Mouse (Mus musculus) left cerebral cortex, postnatal 4 days (tissue): Measurements from ENCODE around the gene Kcnd3. TPM values are rescaled to one million over a fixed set of nuclear protein-coding genes. Genes with fewer than 3 reads are reported as not detected.
A peak's percentile ranks its signal among the peaks of the same experiment; 100 is the strongest.

Experiments
- DNase-seq: peaks from one replicate; pipeline ENCODE4 v3.0.0-alpha.2; 2022
- intact Hi-C: fragments of 180-260 bp; cut with DNase I; formaldehyde crosslinking; loops from one replicate; pipeline ENCODE4 v1.15.1; 2025
- total RNA-seq, 2 experiments: library from RNA; stranded (reverse); gene quantifications; 2 replicates each; pipeline ENCODE4 v1.2.3; 2021

Gene Kcnd3
- total RNA-seq, 2 experiments from 2014 or later = 35.8 to 41.2 TPM

DNA sequence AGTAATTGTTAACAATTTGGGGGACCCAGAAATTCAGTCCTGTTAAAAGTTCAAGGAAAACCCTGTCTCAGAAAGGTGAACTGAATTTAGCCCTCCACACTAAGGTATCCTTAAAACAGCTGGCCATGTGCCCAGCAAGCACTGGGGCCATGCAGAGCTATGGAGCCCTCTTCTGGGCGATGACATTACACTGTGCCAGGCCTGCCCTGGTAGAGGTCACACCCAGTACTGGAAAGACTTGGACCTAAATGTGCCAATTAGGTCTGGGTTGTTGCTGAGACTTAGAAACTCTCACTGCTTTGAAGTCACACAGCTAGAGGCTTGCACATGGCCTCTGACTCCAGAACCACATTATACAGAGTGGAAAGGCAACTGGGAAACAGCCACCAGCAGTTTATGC lies 190.1 kb downstream of the Kcnd3 start:
- intact Hi-C loops = no loop called here
- peak; percentile 66 for DNase-seq

DNA sequence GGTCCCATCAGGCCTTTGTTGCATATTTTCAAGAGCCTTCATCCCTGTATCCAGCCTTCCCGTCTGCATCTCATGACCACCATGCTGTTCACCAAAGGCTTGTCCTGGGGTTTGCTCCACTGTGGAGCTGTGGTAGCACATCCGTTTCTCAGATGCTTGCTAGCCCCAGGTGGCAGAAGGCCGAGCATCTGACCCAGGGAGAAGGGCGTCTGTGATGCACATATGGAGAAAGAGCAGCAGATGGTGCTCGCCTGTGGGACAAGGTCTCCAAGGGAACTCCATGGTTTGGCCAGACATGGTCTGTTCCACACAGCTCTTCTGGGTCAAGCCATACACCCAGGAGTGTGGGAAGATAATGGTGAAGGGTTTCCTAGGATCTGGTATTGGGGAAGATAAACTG lies 191.4 kb downstream of the Kcnd3 start:
- DNase-seq = peak; percentile 61
- intact Hi-C loops = no loop called here

DNA sequence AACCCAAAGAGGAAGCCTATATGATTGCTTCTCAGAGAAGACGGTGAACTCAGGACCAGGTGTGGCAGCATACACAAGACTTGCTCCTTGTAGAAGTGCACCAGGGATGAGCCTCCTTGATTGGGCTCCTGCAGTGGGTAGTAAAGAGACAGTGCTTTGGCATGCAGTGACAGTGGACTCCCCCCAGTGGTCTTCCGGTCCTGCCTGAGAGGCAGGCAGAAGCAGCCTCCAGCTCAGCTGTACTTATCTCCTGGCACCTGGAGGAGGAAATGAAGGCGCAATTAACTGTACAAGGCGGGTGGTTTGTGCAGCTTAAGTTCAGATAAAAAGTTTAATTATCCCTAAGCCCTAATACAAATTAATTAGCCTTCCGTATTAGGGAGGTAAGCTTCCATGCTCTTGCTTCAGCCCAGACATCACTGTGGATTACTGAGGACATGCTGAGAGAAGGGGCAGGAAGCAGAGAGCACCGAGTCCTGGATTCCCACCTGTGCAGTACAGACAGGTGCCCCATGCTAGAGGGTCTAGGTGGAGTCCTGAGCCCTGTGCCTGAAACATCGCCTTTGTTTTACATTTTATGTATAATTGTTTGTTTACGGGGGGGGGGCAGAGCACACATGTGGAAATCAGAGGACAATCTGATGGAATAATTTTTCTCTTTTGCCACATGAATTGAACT lies 196.9 kb downstream of the Kcnd3 start:
- intact Hi-C loops = no loop called here
- no peak for DNase-seq

DNA sequence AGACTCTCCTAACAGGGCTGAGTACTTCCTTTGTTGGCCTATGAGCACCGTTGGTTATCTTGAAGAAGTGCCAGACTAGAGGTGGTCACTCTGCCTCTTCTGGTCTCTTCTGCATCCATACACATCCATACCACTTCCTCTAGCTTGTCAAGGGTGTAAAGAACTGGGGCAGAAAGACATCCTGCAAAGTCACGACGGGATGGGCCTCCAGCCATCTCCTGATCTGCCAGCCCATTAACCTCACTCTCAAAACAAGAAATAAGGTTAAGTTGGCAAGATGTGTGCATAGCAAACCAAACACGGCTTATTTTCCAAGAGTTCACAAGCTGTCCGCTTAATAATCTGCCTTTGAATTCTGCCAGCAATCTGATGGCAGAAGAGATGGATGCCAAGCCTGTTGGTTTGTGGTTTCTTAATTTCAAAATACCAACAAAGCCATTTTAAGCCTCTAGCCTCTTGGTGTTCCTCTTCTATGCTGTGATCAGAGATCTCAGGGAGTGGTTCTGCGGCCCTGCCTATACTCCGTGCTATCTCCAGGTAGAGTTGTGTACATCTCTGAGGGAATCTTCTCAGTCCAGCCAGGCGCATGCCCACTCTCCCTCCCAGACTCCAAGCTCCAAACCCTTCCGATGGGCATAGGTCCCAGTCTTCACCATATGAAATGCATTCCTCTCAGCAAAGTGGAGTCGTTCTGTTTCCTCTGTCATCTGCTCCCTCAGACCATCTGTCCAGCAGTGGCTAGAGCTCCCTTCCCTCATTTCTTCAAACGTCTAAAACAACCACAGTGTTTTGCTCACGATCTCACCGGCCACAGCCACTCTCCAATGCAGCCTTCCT lies 201.6 kb downstream of the Kcnd3 start:
- DNase-seq = peak; percentile 76
- intact Hi-C loops = loop anchor here (10.0 kb wide), 1 partner anchor 199 kb away; the partner anchor contains the start of gene Kcnd3

DNA sequence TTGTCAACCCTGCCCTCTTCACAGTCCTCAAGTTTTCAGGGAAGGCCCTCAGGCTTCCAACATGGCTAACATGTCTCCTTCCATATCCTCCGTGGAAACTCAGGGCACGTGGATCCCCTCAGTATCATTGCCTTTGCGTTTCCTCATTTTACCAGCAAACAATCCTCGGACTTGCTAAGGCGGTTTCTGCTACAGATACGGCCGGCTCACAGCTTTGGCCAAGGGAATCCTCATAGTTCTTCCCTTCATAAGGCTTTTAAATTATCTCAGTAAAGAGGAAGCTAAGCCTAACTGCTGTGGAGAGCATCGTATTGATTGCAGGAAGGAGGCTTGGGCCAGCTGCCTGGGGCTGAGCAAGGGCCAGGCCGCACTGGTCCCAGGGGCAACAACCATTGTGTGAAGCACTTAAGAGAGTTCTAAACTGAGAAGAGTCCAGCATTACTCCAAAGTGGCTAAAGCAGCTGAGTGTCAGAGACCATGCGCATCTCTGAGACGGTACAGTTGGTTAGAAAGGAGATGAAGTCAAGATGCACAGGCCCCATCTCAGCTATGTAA lies 203.0 kb downstream of the Kcnd3 start:
- DNase-seq = no peak
- intact Hi-C loops = loop anchor here (10.0 kb wide), 1 partner anchor 200 kb away; the partner anchor contains the start of gene Kcnd3

DNA sequence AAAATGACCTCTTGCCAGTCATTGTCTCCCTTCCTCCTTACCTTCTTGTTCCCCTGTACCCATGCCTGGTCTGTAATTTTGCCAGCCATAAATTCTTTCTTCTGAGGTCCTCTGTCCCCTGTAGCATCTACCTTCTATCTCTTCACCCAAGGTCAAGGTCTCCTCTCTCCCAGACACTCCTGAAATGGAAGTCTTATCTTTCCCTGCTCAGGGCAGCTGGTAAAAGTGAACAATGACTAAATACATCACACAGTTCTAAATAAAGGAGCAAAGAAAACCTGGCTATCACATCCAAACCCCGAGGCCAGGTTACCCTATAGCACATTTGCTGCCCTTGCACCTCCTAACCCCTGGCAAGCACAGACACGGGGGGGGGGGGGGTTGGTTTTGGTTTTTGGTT lies 208.4 kb downstream of the Kcnd3 start:
- intact Hi-C loops = loop anchor here (10.0 kb wide), 1 partner anchor 576 kb away; no protein-coding TSS in a partner anchor
- DNase-seq = no peak

DNA sequence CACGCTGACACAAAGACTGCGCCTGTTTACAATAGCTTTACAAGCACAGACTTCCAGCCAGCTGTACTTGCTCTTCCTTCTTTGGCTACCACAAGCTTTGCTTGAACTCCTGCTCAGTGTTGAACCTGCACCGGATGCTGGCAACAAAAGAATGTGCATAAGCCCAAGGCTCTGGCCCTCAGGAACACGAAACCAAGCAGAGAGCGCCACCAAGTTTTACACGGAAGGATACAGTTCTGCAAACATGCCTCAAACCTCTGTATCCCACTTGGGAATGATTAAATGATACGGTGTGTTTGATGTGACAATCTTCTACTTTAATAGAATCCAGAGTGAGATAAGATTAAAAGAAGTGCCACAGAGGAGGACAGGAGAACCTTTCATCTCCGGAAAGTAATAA lies 210.9 kb downstream of the Kcnd3 start:
- DNase-seq = no peak
- intact Hi-C loops = loop anchor here (10.0 kb wide), 1 partner anchor 578 kb away; no protein-coding TSS in a partner anchor

DNA sequence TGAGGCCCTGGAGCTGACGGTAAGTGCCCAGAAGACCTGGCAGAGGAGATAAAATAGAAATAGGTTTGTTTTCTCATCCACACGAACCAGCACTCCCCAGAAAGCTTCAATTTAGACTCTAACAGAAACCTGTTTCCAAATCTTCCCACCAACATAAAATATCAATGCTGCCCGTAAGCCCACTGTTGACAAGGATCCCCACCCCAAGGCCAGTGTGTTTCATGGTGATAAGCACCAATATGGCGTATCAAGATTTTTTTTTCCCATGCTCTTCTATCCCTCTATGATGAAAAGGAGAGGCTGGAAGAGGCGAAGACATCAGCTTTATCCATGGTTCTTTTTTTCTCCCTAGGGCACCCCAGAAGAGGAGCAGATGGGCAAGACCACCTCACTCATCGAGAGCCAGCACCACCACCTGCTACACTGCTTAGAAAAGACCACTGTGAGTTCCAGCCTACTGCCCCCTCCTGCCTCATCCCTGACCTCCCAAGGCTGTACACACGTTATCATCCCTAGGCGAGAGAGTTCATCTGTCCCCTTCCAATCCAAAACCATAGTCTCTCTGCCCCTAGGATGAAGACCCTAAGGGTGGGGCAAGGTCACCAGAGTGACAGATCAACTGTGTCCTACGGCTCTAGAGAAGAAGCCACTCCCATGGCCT lies 213.1 kb downstream of the Kcnd3 start:
- intact Hi-C loops = loop anchor here (10.0 kb wide), 1 partner anchor 580 kb away; no protein-coding TSS in a partner anchor

DNA sequence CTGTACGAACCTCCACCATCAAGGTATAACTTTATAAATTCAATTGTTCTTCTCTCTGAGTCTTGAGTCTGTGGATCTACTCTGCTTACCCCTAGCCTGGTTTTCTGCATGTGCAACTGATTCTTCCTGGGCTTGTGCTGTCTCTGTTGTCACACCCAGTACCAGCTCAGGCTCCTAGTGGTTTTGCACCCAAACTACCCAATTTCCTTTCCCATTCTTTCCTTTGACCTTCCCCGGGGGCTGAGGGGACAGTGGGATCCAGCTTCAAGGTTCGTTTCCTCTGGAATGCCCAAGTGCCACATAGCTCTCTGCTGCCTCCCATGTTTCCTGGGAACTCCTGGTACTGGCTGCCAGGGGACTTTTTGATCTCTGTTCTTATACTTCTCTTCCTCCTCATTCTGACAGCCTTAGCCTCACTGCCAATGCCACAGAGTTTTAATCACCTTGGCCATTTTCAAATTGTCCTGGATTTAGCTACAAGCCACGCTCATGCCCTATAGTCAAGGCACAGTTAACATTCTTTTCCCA lies 214.9 kb downstream of the Kcnd3 start:
- DNase-seq = no peak
- intact Hi-C loops = loop anchor here (10.0 kb wide), 1 partner anchor 582 kb away; no protein-coding TSS in a partner anchor

More for the DNA sequence above, 213.1 kb downstream of the Kcnd3 start:
- DNase-seq = no peak

DNA sequence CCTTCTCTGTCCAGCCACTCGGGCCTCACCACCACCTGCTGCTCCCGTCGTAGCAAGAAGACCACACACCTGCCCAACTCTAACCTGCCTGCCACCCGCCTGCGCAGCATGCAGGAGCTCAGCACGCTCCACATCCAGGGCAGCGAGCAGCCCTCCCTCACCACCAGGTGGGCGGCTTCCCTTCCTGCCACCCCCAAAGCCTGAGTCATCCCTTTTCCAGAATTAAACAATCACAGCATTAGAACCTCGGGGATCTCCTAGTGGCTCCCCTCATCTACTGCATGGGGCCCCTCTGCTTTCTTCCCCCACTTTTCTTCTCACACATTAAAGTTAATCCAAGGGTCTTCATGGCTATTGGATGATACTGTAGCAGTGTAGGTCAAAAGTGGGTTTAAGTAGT lies 216.0 kb downstream of the Kcnd3 start:
- intact Hi-C loops = loop anchor here (10.0 kb wide), 1 partner anchor 583 kb away; no protein-coding TSS in a partner anchor
- DNase-seq = no peak

DNA sequence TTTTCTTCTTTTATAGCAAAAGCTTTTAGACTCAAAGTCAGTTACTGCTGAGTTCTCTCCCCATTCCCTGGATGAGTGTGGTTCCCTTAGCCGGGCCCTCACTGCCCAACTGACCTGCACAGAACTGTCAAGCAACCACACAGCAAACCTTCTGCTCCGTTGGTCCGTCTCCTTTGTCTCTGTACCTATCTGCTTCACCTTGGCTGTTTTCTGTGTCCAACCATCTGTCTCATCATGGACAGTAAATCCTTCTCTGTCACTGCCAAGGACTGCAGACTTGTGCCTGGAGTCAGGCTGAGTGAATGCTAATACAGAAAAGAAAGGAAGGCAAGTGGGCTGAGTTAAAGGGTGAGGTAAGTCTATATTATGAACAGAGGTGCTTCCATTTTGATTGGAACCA lies 217.6 kb downstream of the Kcnd3 start:
- DNase-seq = no peak
- intact Hi-C loops = loop anchor here (5.0 to 10.0 kb wide), 2 partner anchors 233 to 585 kb away; no protein-coding TSS in a partner anchor

DNA sequence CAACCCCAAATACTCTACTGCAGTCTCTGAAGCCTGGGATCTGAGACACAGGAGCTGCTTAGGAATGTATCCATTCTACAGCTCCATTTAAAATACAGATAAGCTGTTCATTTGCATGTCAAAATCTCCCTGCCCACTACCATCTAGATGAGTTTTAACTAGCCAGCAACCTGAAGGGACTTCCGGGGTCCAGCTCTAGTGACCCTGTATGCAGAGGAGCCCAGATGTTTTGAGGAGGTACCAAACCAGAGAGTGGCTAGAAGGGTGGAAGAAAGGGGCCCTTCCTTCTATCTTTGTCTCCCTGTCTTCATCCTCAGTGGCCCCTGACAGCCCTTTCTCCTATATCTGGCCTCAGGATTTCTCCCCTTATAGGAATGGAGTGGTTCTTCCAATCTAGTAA lies 218.7 kb downstream of the Kcnd3 start:
- intact Hi-C loops = loop anchor here (5.0 kb wide), 1 partner anchor 232 kb away; no protein-coding TSS in a partner anchor
- no peak for DNase-seq

DNA sequence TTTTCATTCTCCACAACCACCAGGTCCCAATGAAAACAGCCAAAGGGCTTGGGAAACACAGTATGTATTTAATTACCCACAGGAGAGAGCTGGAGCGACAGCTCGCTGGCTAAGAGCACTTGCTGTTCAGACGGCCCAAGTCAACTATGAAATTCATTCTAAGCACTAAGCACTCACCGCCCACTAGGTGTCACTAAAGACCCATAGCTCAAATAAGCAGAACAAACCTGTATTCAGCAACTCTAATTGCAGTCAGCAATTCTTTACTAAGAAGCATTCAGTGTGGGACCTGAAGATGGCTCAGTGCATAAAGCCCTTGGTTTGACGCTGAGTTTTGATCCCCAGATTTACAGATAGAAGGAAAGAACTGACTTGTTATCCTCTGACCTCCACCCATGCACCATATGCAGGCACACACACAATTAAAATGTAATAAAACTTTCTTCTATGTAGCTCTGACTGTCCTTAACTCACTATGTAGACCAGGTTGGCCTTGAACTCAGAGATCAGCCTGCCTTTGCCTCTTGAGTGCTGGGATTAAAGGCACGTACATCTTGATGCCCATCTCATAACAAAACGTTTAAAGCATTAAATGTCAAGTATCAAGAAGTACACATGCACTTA lies 222.6 kb downstream of the Kcnd3 start:
- intact Hi-C loops = loop anchor here (5.0 kb wide), 1 partner anchor 228 kb away; no protein-coding TSS in a partner anchor

DNA sequence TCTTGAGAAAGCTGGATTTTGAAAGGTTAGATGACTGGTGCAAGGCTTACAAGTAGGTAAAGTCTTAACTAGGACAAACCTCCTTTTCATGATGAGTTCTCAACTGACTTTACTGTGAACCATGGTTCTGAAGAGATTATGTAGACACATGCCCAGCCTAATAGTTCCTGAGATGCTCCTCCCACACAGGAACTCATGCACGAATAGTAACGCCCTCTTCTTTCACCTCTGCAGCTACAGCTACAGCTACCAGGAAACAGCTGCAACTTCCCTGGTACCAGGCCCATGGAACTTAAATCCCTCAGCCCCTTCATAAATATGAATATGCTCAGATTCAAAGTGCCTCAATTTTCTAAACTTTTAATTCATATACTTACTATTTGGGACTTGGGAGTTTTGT lies 223.8 kb downstream of the Kcnd3 start:
- no peak for DNase-seq
- intact Hi-C loops = no loop called here

More for the DNA sequence above, 222.6 kb downstream of the Kcnd3 start:
- peak; percentile 61 for DNase-seq

DNA sequence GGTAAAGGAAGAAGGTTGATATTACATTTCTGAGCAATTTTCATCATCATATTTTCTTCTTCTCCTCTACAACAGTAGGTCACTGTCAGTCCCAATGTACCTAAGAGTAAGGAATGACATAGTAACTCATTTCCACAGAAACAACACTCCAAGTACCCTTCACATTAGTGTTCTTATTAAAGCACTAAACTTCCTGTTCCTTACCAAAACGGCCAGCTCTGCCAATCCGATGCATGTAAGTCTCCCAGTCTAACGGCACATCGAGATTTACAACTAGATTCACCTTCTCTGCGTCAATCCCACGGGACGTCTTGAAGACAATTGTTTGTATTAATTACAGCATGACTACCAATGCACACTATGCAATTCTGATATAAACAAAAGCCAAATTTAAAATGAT lies 228.2 kb downstream of the Kcnd3 start:
- no peak for DNase-seq
- intact Hi-C loops = no loop called here

DNA sequence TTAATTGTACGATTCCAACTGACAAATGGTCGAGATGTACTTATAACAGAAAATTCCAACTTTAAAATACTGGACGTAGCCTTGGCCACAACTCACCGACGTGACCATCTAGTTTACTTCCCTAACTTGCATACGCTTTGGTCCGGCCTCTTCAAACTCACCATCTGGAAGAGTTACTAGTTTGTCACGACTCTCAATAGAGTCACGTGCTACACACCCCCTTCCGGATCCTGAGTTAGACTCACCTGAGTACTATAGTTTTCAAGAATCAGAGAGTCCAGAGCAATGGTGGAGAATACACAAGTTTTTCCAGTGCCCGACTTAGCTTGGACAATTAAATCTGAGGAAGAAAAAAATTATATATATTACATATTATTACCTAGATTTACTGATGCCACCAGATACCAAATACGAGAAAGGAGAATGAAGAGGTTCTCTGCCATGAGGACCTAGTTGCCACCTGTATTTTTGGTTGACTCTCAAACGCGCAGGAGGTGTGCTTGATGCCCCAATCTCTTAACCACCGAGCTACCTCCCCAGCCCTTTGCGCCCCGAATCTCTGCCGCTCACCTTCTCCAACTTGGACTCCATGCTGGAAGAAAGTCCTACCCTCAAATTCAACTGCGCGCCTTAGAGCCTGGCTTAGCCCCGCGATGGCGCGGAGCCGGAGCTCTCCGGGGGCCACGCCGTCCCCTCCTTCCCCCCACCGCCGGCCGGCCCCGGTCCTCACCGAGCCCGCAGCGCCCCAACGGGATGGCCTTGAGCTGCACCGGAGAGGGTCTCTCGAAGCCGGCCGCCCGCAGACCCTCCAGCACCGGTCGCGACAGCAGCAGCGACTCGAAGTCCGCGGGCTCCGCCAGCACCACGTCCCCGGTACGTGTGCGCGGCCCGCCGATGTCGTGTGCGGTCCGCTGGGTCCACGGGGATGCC lies 234.5 kb downstream of the Kcnd3 start:
- intact Hi-C loops = loop anchor here (5.0 kb wide), 2 partner anchors 36 to 211 kb away; no protein-coding TSS in a partner anchor
- DNase-seq = no peak

DNA sequence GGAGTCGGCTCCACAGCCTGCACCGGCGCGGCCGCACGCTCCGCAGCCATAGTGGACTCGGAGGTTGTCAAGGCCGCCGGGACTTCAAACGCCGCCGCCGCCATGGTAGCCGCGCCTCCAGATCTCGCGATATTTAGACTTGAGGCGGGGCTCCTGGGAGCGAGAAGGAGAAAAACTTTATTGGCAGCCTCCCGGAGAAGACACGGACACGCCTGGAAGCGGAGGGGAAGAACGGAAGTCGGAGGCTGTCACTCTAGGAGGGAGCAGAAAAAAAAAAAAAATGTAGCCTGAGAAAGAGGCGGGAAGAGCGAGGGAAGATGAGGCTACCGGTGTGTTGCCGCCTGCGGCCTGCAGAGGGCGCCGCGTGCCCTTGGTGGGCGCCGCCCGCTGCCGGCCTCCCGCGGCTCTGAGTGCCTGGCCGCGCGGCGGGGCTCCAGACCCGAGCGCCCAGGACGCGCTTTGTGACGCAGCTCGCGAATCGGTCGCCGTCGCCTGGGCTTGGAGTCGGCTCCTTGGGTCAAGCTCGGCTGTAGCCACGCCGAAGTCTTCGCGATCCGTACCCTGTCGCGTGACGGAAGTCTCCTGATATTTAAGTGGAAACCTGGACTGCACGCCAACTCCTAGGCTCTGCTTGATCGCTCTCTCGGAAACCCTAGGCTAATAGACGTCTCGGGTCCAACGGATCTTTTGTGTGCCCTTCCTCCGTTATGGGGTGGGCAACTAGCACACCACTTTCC lies 235.4 kb downstream of the Kcnd3 start, which contains the start of gene Ddx20:
Ddx20 (minus strand) TSS at position 251 of the 737 bp plus-strand sequence.
- peak; percentile 95 for DNase-seq
- intact Hi-C loops = loop anchor here (5.0 kb wide), 2 partner anchors 35 to 210 kb away; no protein-coding TSS in a partner anchor

DNA sequence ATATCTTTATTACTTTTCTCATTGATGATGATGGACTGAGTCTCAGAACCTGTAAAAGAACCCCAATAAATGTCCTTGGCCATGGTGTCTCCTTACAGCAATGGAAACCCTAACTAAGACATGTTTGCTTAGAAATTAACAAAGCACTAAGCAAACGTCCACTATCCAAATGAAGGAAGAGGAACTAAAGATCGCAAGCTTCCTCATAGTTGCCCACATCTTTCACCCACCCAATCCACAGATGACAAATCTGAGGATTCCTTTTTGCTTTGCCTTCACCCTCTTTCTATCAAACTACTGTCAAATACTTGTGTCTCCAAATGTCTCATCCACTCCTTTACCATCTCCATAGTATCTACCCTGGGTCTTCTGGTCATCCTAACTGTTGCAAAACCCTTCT lies 236.4 kb downstream of the Kcnd3 start:
- no peak for DNase-seq
- intact Hi-C loops = loop anchor here (5.0 kb wide), 2 partner anchors 34 to 209 kb away; no protein-coding TSS in a partner anchor
